Mouse (Mus musculus) lung, postnatal 14 days (tissue): ENCODE results near the gene Map2.

ENCODE experiments used
- DNase-seq: peaks from one replicate; pipeline ENCODE4 v3.0.0; 2021

Map2 gene

GRCm38 (mm10) chr1:66206904-66207303, 31.8 kb downstream of the Map2 start:
- DNase-seq: no peak

- DNase-seq: no peak
Measured at GRCm38 (mm10) chr1:66211074-66211791, 36.2 kb downstream of the Map2 start.

- DNase-seq: no peak
Measured at GRCm38 (mm10) chr1:66221497-66221896, 46.4 kb downstream of the Map2 start.

GRCm38 (mm10) chr1:66223331-66223730, 48.3 kb downstream of the Map2 start:
- DNase-seq: no peak

GRCm38 (mm10) chr1:66226372-66227368, 51.6 kb downstream of the Map2 start:
- DNase-seq: peak; percentile 17

GRCm38 (mm10) chr1:66228205-66228604, 53.1 kb downstream of the Map2 start:
- DNase-seq: no peak

GRCm38 (mm10) chr1:66230345-66230744, 55.3 kb downstream of the Map2 start:
- DNase-seq: no peak

GRCm38 (mm10) chr1:66231963-66232362, 56.9 kb downstream of the Map2 start:
- DNase-seq: no peak

- peak; percentile 1 for DNase-seq
Measured at GRCm38 (mm10) chr1:66244910-66245309, 69.8 kb downstream of the Map2 start.

GRCm38 (mm10) chr1:66251649-66252332, 76.7 kb downstream of the Map2 start:
- DNase-seq: no peak

GRCm38 (mm10) chr1:66252333-66252724, 77.3 kb downstream of the Map2 start:
- DNase-seq: no peak

GRCm38 (mm10) chr1:66263220-66263619, 88.1 kb downstream of the Map2 start:
- DNase-seq: no peak

GRCm38 (mm10) chr1:66266231-66266924, 91.3 kb downstream of the Map2 start:
- no peak for DNase-seq

GRCm38 (mm10) chr1:66277663-66278062, 102.6 kb downstream of the Map2 start:
- no peak for DNase-seq

- no peak for DNase-seq
Measured at GRCm38 (mm10) chr1:66279222-66280009, 104.3 kb downstream of the Map2 start.

- no peak for DNase-seq
Measured at GRCm38 (mm10) chr1:66280152-66280551, 105.1 kb downstream of the Map2 start.

GRCm38 (mm10) chr1:66282447-66282846, 107.4 kb downstream of the Map2 start:
- DNase-seq: no peak

GRCm38 (mm10) chr1:66288987-66289386, 113.9 kb downstream of the Map2 start:
- DNase-seq: no peak

- DNase-seq: no peak
Measured at GRCm38 (mm10) chr1:66292121-66292881, 117.2 kb downstream of the Map2 start.

- DNase-seq: no peak
Measured at GRCm38 (mm10) chr1:66299376-66299775, 124.3 kb downstream of the Map2 start.
